Mouse (Mus musculus) myocyte (in vitro differentiated cells): ENCODE measurements around the gene Gm11397.
"Not testable (repeated sequence)": the region's sequence is repeated elsewhere in the genome, so short reads cannot be mapped to it uniquely, and the experiment has no call there.

Experiments used
- CEBPB ChIP-seq: IDR thresholded peaks from 2 replicates; pipeline ENCODE4 v1.6.1; 2011; ENCODE audit warnings: mild to moderate bottlenecking, moderate library complexity; ENCODE audit not compliant: poor library complexity, insufficient read depth, severe bottlenecking
- E2F4 ChIP-seq: IDR thresholded peaks from one replicate; pipeline ENCODE4 v1.6.1; 2011; ENCODE audit warnings: mild to moderate bottlenecking, control low read depth, moderate library complexity; ENCODE audit not compliant: insufficient read depth
- MAX ChIP-seq: IDR thresholded peaks from one replicate; pipeline ENCODE4 v1.6.1; 2011; ENCODE audit warnings: low read depth, mild to moderate bottlenecking, control low read depth
- MYOD1 ChIP-seq, 3 experiments: IDR thresholded peaks; one replicate each; pipeline ENCODE4 v1.6.1; 2011; ENCODE audit warnings: control low read depth in 2 of 3, low read depth in 2 of 3, mild to moderate bottlenecking in 2 of 3, moderate library complexity in 1 of 3; ENCODE audit not compliant: insufficient read length in 2 of 3, control insufficient read depth in 1 of 3
- MYOG ChIP-seq, 3 experiments: IDR thresholded peaks; one replicate each; pipeline ENCODE4 v1.6.1; 2011; ENCODE audit warnings: control low read depth in 2 of 3, low read depth in 2 of 3, mild to moderate bottlenecking in 2 of 3; ENCODE audit not compliant: insufficient read length in 2 of 3, control insufficient read depth in 1 of 3, insufficient read depth in 1 of 3
- POLR2A ChIP-seq: IDR thresholded peaks from one replicate; pipeline ENCODE4 v1.6.1; 2011; ENCODE audit warnings: low read depth, mild to moderate bottlenecking, control low read depth, moderate library complexity; ENCODE audit not compliant: insufficient read length
- POLR2AphosphoS2 ChIP-seq: IDR thresholded peaks from one replicate; pipeline ENCODE4 v1.6.1; 2011; ENCODE audit warnings: low read depth, control low read depth; ENCODE audit not compliant: insufficient read length
- SRF ChIP-seq: IDR thresholded peaks from one replicate; pipeline ENCODE4 v1.6.1; 2011; ENCODE audit warnings: low read depth; ENCODE audit not compliant: control insufficient read depth, insufficient read length
- TCF12 ChIP-seq: IDR thresholded peaks from one replicate; pipeline ENCODE4 v1.6.1; 2011; ENCODE audit warnings: mild to moderate bottlenecking, control low read depth; ENCODE audit not compliant: poor library complexity, insufficient read depth, severe bottlenecking
- USF1 ChIP-seq: IDR thresholded peaks from one replicate; pipeline ENCODE4 v1.6.1; 2011; ENCODE audit warnings: low read depth, mild to moderate bottlenecking, control low read depth, moderate library complexity

- not testable (repeated sequence) for TF ChIP-seq POLR2A; MYOD1 (IDR thresholded peaks at IDR 0.05; ENCODE audit: control insufficient read depth in 1 of 3, insufficient read length in 2 of 3, low read depth in 2 of 3); TCF12; USF1; E2F4; POLR2AphosphoS2; MAX; CEBPB; SRF; MYOG (IDR thresholded peaks at IDR 0.05; ENCODE audit: control insufficient read depth in 1 of 3, insufficient read depth in 1 of 3, insufficient read length in 2 of 3, low read depth in 2 of 3)
Observed at GRCm38 (mm10) chr13:33356666-33357065, 38.9 kb upstream of the Gm11397 start.
